Mouse (Mus musculus): ENCODE measurements around the gene Lcmt2. TPM values are rescaled to one million over a fixed set of nuclear protein-coding genes. Genes with fewer than 3 reads are reported as not detected.

Gene Lcmt2
- polyA plus RNA-seq, 1 experiment, result 6.8 TPM

GRCm38 (mm10) chr2:121170481-121170971 is 30.1 kb upstream of the Lcmt2 start, which contains the start of gene Tubgcp4:
Tubgcp4 (plus strand) TSS chr2:121170654.
- TF ChIP-seq CTCF (IDR thresholded peaks at IDR 0.05; ENCODE audit: extremely low read depth, insufficient read depth, insufficient read length, insufficient replicate concordance) (no peak), POLR2A (IDR thresholded peaks at IDR 0.05; ENCODE audit: low read depth, low read length) (no peak)
- under 1% methylated on average over 38 of the region's 38 CpGs for WGBS
- H3K27ac ChIP-seq (ENCODE audit: insufficient read depth, low read length), result peak within 1 kb of the TSS; percentile 93
- H3K4me1 ChIP-seq (ENCODE audit: control insufficient read depth, insufficient read depth, insufficient read length), result peaks cover 6% of the 10 kb centered on the region; the same call in 1 of the 2 replicates
- peaks cover 16% of the 10 kb centered on the region for H3K36me3 ChIP-seq (ENCODE audit: control insufficient read depth, insufficient read depth, low read length)
- DNase-seq (ENCODE audit: low read depth in 1 of 2, low spot score in 2 of 2), result peak; percentile 14 to 38
- peak within 1 kb of the TSS; percentile 97 for H3K4me3 ChIP-seq (ENCODE audit: extremely low read depth, insufficient read depth, insufficient read length)
- no peaks in the 10 kb centered on the region for H3K27me3 ChIP-seq (ENCODE audit: control insufficient read depth, insufficient read depth, low read length)

- Histone ChIP-seq H3K4me1 (ENCODE audit: control insufficient read depth, insufficient read depth, insufficient read length) (peaks cover 6% of the 10 kb centered on the region; the same call in 1 of the 2 replicates), H3K27ac (ENCODE audit: insufficient read depth, low read length) (no peak overlapping the region), H3K36me3 (ENCODE audit: control insufficient read depth, insufficient read depth, low read length) (peaks cover 15% of the 10 kb centered on the region), H3K4me3 (ENCODE audit: extremely low read depth, insufficient read depth, insufficient read length) (peak overlapping the region; percentile 97), H3K27me3 (ENCODE audit: control insufficient read depth, insufficient read depth, low read length) (no peaks in the 10 kb centered on the region)
- peak in 1 of 2 experiments; percentile 22 for DNase-seq (ENCODE audit: low read depth in 1 of 2, low spot score in 2 of 2)
- WGBS, result 7% methylated on average over 9 of the region's 9 CpGs
- no peak for TF ChIP-seq CTCF (IDR thresholded peaks at IDR 0.05; ENCODE audit: extremely low read depth, insufficient read depth, insufficient read length, insufficient replicate concordance)
- TF ChIP-seq POLR2A (IDR thresholded peaks at IDR 0.05; ENCODE audit: low read depth, low read length), result no peak
Measured at GRCm38 (mm10) chr2:121169902-121170301, 29.4 kb upstream of the Lcmt2 start.

- no peak for TF ChIP-seq CTCF (IDR thresholded peaks at IDR 0.05; ENCODE audit: extremely low read depth, insufficient read depth, insufficient read length, insufficient replicate concordance)
- TF ChIP-seq POLR2A (IDR thresholded peaks at IDR 0.05; ENCODE audit: low read depth, low read length), result no peak
- H3K27ac ChIP-seq (ENCODE audit: insufficient read depth, low read length), result no peak overlapping the region
- DNase-seq (ENCODE audit: low read depth in 1 of 2, low spot score in 2 of 2), result no peak
- peaks cover 12% of the 10 kb centered on the region for H3K36me3 ChIP-seq (ENCODE audit: control insufficient read depth, insufficient read depth, low read length)
- no peaks in the 10 kb centered on the region for H3K27me3 ChIP-seq (ENCODE audit: control insufficient read depth, insufficient read depth, low read length)
- 44% methylated on average over 4 of the region's 4 CpGs for WGBS
- no peak overlapping the region; the same call in 1 of the 2 replicates for H3K4me3 ChIP-seq (ENCODE audit: extremely low read depth, insufficient read depth, insufficient read length)
- H3K4me1 ChIP-seq (ENCODE audit: control insufficient read depth, insufficient read depth, insufficient read length), result peaks cover 6% of the 10 kb centered on the region; the same call in 1 of the 2 replicates
Measured at GRCm38 (mm10) chr2:121169173-121169572, 28.7 kb upstream of the Lcmt2 start.

- no peak for DNase-seq (ENCODE audit: low read depth in 1 of 2, low spot score in 2 of 2)
Measured at GRCm38 (mm10) chr2:121153100-121153499, 12.6 kb upstream of the Lcmt2 start.

GRCm38 (mm10) chr2:121149679-121150078 is 9.2 kb upstream of the Lcmt2 start:
- 83% methylated on average over 5 of the region's 5 CpGs for WGBS
- Histone ChIP-seq H3K27ac (ENCODE audit: insufficient read depth, low read length) (no peak overlapping the region), H3K27me3 (ENCODE audit: control insufficient read depth, insufficient read depth, low read length) (no peaks in the 10 kb centered on the region), H3K4me3 (ENCODE audit: extremely low read depth, insufficient read depth, insufficient read length) (no peak overlapping the region), H3K36me3 (ENCODE audit: control insufficient read depth, insufficient read depth, low read length) (peaks cover 26% of the 10 kb centered on the region), H3K4me1 (ENCODE audit: control insufficient read depth, insufficient read depth, insufficient read length) (no peaks in the 10 kb centered on the region)
- DNase-seq (ENCODE audit: low read depth in 1 of 2, low spot score in 2 of 2), result no peak
- no peak for TF ChIP-seq POLR2A (IDR thresholded peaks at IDR 0.05; ENCODE audit: low read depth, low read length)
- TF ChIP-seq CTCF (IDR thresholded peaks at IDR 0.05; ENCODE audit: extremely low read depth, insufficient read depth, insufficient read length, insufficient replicate concordance), result no peak

More at GRCm38 (mm10) chr2:121153100-121153499, 12.6 kb upstream of the Lcmt2 start:
- H3K27me3 ChIP-seq (ENCODE audit: control insufficient read depth, insufficient read depth, low read length), result no peaks in the 10 kb centered on the region
- H3K4me3 ChIP-seq (ENCODE audit: extremely low read depth, insufficient read depth, insufficient read length), result no peak overlapping the region
- TF ChIP-seq POLR2A (IDR thresholded peaks at IDR 0.05; ENCODE audit: low read depth, low read length) (no peak), CTCF (IDR thresholded peaks at IDR 0.05; ENCODE audit: extremely low read depth, insufficient read depth, insufficient read length, insufficient replicate concordance) (no peak)
- no peaks in the 10 kb centered on the region for H3K4me1 ChIP-seq (ENCODE audit: control insufficient read depth, insufficient read depth, insufficient read length)
- no peak overlapping the region for H3K27ac ChIP-seq (ENCODE audit: insufficient read depth, low read length)
- WGBS, result 89% methylated on average over 3 of the region's 3 CpGs
- H3K36me3 ChIP-seq (ENCODE audit: control insufficient read depth, insufficient read depth, low read length), result peaks cover 16% of the 10 kb centered on the region

GRCm38 (mm10) chr2:121142415-121142814 is 2.0 kb upstream of the Lcmt2 start:
- no peak for DNase-seq (ENCODE audit: low read depth in 1 of 2, low spot score in 2 of 2)
- H3K36me3 ChIP-seq (ENCODE audit: control insufficient read depth, insufficient read depth, low read length), result peaks cover 15% of the 10 kb centered on the region
- H3K4me3 ChIP-seq (ENCODE audit: extremely low read depth, insufficient read depth, insufficient read length), result no peak overlapping the region
- H3K4me1 ChIP-seq (ENCODE audit: control insufficient read depth, insufficient read depth, insufficient read length), result peaks cover 7% of the 10 kb centered on the region; the same call in 1 of the 2 replicates
- H3K27me3 ChIP-seq (ENCODE audit: control insufficient read depth, insufficient read depth, low read length), result no peaks in the 10 kb centered on the region
- 80% methylated on average over 2 of the region's 2 CpGs for WGBS
- no peak for TF ChIP-seq POLR2A (IDR thresholded peaks at IDR 0.05; ENCODE audit: low read depth, low read length)
- TF ChIP-seq CTCF (IDR thresholded peaks at IDR 0.05; ENCODE audit: extremely low read depth, insufficient read depth, insufficient read length, insufficient replicate concordance), result no peak
- H3K27ac ChIP-seq (ENCODE audit: insufficient read depth, low read length), result no peak overlapping the region
